Mouse (Mus musculus): ENCODE measurements around the gene Zfp287.

Zfp287 gene

GRCm38 (mm10) chr11:62701218-62701617 is 30.5 kb downstream of the Zfp287 start:
- DNase-seq (ENCODE audit: low spot score in 2 of 2): no peak

DNA sequence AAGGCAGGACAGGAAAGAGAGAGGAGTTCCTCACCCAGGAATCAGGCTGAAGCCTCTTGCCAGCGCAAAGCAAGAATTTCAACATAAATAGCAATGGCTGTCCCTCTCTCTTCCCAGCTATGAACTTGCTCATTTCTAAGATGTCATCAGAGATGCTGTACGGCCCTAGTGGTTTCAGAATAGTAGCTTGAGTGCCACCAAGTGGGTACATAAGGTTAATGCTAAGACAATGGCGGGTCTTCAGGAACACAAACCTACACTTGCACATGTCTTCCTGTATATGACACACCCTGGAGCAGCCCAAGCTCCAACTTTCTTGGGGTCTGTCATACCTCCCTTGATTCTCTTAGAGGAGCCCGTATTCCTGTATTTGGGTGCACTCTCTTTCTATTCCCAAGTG is 32.0 kb downstream of the Zfp287 start:
- DNase-seq (ENCODE audit: low spot score in 2 of 2): no peak

DNA sequence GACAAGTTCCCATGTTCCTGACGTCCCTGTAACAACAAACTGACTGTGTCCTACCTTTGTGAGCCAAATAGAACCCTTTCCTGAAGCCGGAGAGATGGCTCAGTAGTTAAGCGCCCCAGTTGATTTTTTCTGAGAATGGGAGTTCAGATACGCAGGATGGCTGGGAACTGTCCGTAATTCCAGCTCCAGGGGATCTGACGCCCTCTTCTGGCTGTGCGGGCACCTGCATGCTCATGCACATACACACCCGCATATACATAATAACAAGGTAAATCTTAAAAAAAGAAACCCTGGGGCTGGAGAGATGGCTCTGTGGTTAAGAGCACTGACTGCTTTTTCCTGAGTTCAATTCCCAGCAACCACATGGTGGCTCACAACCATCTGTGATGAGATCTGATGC is 36.6 kb downstream of the Zfp287 start:
- no peak for DNase-seq (ENCODE audit: low spot score in 2 of 2)

- peak in 1 of 2 experiments; percentile 21 for DNase-seq (ENCODE audit: low spot score in 2 of 2)
These were observed 38.2 kb downstream of the Zfp287 start for GRCm38 (mm10) chr11:62693299-62694184.

DNA sequence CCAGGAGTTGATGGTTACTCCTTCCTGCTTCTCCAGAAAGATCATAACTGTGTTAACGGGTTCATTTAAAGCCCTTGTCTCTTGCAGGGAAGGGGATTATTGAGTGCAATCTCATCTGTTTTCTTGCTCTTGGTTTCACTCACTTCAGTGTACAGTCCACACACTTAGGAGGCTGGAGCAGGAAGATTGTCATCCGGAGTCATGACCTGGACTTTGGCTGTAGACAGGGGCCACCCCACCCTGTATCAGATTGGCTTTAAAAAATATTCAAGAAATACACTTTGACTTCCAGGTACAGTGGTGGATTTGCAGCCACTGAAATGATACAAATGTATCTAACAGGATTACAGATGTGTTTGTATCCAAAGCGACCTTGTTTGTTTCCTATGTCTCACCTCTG is 40.1 kb downstream of the Zfp287 start:
- no peak for DNase-seq (ENCODE audit: low spot score in 2 of 2)

- DNase-seq (ENCODE audit: low spot score in 2 of 2): no peak
These were observed 51.8 kb downstream of the Zfp287 start for GRCm38 (mm10) chr11:62679954-62680353.

DNA sequence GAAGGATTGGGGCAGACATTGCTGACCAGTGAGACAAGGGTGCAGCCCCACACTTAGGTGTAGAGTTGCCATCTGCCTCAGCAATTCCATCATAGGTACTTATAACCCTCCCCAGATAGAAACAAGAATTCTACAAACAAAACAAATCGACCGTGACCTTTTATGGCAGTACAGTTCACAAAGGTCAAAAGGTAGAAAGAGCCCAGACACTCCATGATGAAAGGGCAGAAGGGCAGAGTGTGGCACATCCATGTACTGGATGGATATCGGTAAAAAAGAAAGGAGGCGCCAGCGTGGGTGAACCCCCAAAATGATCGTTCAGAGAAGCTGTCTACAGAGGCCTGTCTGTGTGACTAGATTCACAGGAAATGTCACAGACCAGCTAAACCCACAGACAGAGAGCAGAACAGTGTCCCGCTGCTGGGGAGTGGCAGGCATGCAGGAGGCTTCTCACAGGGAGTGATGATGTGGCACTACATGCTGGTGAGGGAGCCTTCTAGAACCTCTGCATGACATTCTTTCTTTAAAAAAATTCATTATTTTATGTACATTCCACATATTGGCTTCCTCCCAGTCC is 52.8 kb downstream of the Zfp287 start:
- no peak for DNase-seq (ENCODE audit: low spot score in 2 of 2)

DNA sequence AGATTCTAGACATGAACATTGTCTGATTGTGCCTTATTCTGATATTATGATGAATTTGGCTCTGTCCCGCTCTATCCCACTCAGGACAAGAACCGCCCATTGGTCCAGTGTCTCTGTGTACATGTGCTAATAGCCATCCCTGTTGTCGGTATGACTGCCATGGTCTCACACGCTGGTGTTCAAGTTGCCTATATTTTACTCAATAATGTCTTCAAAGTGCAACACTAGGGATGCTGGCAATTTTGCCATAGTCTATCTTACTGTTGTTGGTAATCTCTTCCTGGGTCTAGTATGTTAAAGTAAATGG is 55.5 kb downstream of the Zfp287 start:
- no peak for DNase-seq (ENCODE audit: low spot score in 2 of 2)

DNA sequence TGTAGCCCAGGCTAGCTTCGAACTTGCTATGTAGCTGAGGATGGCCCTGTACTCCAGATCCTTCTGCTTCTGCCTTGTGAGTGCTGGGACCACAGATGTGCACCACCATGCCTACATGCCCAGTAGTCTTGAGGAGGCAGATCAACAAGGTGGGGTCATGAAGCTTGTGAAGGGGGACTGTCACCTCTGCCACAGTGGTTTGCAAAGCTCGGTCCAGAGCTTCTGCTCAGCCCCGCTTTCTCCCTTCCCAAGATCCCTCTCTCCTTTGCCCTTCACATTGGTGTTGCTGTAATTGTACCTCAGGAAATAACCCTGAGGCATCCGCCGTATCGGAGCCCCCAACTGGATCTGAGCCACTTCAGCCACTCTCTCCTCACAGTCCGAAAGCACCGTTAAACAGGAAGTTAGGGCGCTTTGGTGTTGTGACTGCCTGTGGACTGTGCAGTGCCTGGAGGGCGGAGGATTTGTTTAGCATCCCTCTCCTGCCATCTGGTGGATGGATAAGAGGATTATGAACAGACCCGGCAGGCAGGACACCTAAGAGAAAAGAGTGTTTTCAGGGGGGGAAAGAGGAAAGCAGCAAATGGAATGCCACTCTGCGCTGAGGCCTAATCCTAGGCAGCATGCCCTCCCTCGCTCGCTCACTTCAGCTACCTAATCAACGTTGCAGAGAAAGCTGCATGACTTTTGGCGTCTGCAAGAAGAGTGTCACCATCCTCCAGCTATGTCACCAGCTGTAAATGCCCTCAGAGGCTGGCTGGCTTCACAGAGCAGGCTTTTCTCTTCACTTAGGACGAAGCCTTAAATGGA is 56.0 kb downstream of the Zfp287 start:
- peak; percentile 49 to 72 for DNase-seq (ENCODE audit: low spot score in 2 of 2)

GRCm38 (mm10) chr11:62670006-62670405 is 61.7 kb downstream of the Zfp287 start:
- DNase-seq (ENCODE audit: low spot score in 2 of 2): no peak

DNA sequence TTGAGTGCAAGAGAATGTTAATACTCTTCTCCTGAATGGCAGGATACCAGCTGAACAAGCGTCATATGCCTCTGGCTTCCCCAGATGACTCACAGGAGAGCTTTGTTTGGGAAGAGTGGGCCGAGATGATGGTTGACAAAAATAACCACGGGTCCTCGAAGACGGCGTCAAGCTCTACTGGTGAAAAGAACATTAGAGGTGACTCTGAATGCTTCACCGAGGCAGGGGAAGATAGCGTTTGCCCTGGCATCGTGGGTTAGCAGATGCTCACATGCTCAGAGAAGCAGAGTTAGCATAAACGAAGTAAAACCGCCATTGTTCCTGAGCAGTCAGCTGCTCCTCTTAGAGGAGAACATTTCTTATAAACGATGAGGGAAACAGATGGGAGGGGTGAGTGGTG is 62.2 kb downstream of the Zfp287 start:
- DNase-seq (ENCODE audit: low spot score in 2 of 2): no peak

DNA sequence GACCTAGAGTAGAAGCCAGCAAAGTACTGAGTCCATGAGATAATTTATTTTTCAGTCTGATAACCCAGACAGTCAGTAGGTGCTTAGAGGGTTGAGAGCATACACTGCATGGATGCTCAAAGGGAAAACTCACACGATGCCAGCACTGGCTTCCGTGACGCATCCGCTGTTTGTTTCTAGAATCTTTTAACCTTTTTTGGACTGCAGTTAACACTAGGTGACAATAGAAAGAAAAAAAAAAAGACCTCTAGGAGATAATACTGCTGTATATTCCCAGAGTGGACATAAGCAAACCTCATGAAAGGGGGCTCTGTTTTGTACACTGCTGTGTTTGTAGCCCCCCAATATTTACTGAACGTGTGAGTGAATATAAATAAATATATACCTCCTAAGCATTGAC is 62.7 kb downstream of the Zfp287 start:
- no peak for DNase-seq (ENCODE audit: low spot score in 2 of 2)

DNA sequence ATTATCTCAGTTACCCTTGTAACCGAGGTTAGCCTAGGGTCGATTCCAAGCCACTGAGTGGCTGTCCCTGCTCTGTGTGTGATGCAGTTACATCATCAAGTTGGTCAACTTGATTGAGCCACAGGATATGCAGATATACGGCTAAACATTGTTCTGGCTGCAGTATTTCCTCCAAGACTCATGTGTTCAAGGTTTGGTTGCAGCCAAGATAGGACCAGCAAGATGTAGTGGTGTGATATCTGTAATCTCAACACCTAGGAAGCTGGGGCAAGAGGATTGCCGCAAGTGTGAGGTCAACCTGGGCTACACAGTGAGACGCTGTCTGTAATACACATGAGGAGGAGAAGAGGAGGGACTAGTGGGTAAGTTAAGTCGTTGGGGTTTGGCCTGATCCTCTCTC is 67.5 kb downstream of the Zfp287 start:
- no peak for DNase-seq (ENCODE audit: low spot score in 2 of 2)

GRCm38 (mm10) chr11:62660885-62661284 is 70.8 kb downstream of the Zfp287 start:
- DNase-seq (ENCODE audit: low spot score in 2 of 2): no peak

GRCm38 (mm10) chr11:62652080-62652479 is 79.6 kb downstream of the Zfp287 start:
- DNase-seq (ENCODE audit: low spot score in 2 of 2): no peak

- no peak for DNase-seq (ENCODE audit: low spot score in 2 of 2)
These were observed 80.1 kb downstream of the Zfp287 start for GRCm38 (mm10) chr11:62651563-62651962.
